In genomic region chr2:150635877-150636446, GRCm38 (mm10) we compare ENCODE assay signal across 37 mouse cellular contexts. TPM values are rescaled to one million over a fixed set of nuclear protein-coding genes. Genes with fewer than 3 reads are reported as not detected.
DNase-seq lines count a peak whose midpoint lies in the region; ATAC-seq and TF ChIP-seq lines count a peak whose summit lies in the region.
"Had no signal": no experiment of that assay in that cellular context is flagged by ENCODE, and none has a peak within 500 bp of the region (broad histone marks: within the 10 kb centered on the region; RNA-seq: fewer than 3 reads in every experiment).

No protein-coding gene starts in this region.

- H3K4me3 ChIP-seq in stomach, embryonic 15.5 days (replicated peaks) = no peak overlapping the region
- H3K4me3 ChIP-seq in stomach, postnatal 0 days (ENCODE audit: low read depth, low read length) = no peak overlapping the region
- no peak overlapping the region for H3K4me3 ChIP-seq in liver, embryonic 14.5 days (ENCODE audit: insufficient read depth in 1 of 2, low read depth in 2 of 2, low read length in 2 of 2)
- H3K4me3 ChIP-seq: embryonic facial prominence, embryonic 12.5 days; heart, embryonic 10.5 days; heart, embryonic 15.5 days; hindbrain, embryonic 13.5 days; limb, embryonic 13.5 days; midbrain, embryonic 10.5 days; midbrain, embryonic 15.5 days; neural tube, embryonic 15.5 days had no signal

- 65% methylated on average over 3 of the region's 3 CpGs for WGBS in stomach, embryonic 15.5 days
- WGBS in stomach, postnatal 0 days = 57% methylated on average over 3 of the region's 3 CpGs
- 41% methylated on average over 3 of the region's 3 CpGs for WGBS in liver, embryonic 14.5 days (ENCODE audit: insufficient replicate concordance)

- H3K4me2 ChIP-seq in stomach, embryonic 15.5 days = no peak overlapping the region
- no peak overlapping the region for H3K4me2 ChIP-seq in stomach, postnatal 0 days (replicated peaks; ENCODE audit: low read depth)
- H3K4me2 ChIP-seq in liver, embryonic 14.5 days (ENCODE audit: low read depth) = peak overlapping the region; percentile 26; the same call in 1 of the 2 replicates
- H3K4me2 ChIP-seq: embryonic facial prominence, embryonic 12.5 days; heart, embryonic 15.5 days; hindbrain, embryonic 13.5 days; limb, embryonic 13.5 days; midbrain, embryonic 15.5 days; neural tube, embryonic 15.5 days had no signal

- 0 out of 2 replicates have a peak, but pooled peaks cover 2% of the 10 kb centered on the region for H3K36me3 ChIP-seq in stomach, embryonic 15.5 days
- H3K36me3 ChIP-seq in stomach, postnatal 0 days (ENCODE audit: control insufficient read depth, insufficient read depth, low read length) = 0 out of 2 replicates have a peak, but pooled peaks cover 7% of the 10 kb centered on the region
- H3K36me3 ChIP-seq in liver, embryonic 14.5 days (replicated peaks; ENCODE audit: control insufficient read depth, insufficient read depth, low read depth) = peaks cover 38% of the 10 kb centered on the region
- H3K36me3 ChIP-seq: embryonic facial prominence, embryonic 12.5 days; heart, embryonic 10.5 days; heart, embryonic 15.5 days; limb, embryonic 13.5 days had no signal

- no peak overlapping the region for H3K9ac ChIP-seq in stomach, embryonic 15.5 days
- H3K9ac ChIP-seq in stomach, postnatal 0 days (ENCODE audit: low read length) = no peak overlapping the region
- H3K9ac ChIP-seq in liver, embryonic 14.5 days (replicated peaks) = no peak overlapping the region
- H3K9ac ChIP-seq: embryonic facial prominence, embryonic 12.5 days; forebrain, postnatal 0 days; heart, embryonic 15.5 days; hindbrain, embryonic 13.5 days; limb, embryonic 13.5 days; midbrain, embryonic 15.5 days; neural tube, embryonic 15.5 days had no signal

- H3K9me3 ChIP-seq in stomach, embryonic 15.5 days = no peaks in the 10 kb centered on the region
- H3K9me3 ChIP-seq in stomach, postnatal 0 days (ENCODE audit: control insufficient read depth, low read length) = no peaks in the 10 kb centered on the region
- H3K9me3 ChIP-seq in liver, embryonic 14.5 days (ENCODE audit: control insufficient read depth, low read length) = no peaks in the 10 kb centered on the region
- H3K9me3 ChIP-seq: embryonic facial prominence, embryonic 12.5 days; heart, embryonic 10.5 days; heart, embryonic 15.5 days; hindbrain, embryonic 13.5 days; midbrain, embryonic 10.5 days; midbrain, embryonic 15.5 days; neural tube, embryonic 15.5 days had no signal

- DNase-seq in stomach, postnatal 0 days (ENCODE audit: low spot score) = no peak
- peak in 1 of 3 experiments; percentile 14 for DNase-seq in liver, embryonic 14.5 days (ENCODE audit: low read depth in 3 of 3, low spot score in 3 of 3)
- DNase-seq in adrenal gland, adult 2 months = no peak
- DNase-seq in urinary bladder, adult 18-20 months (ENCODE audit: low spot score in 2 of 2) = no peak
- no peak for DNase-seq in adrenal gland, postnatal 14 days
- DNase-seq: adrenal gland, postnatal 25 days; cerebellum, adult 2 months; cerebellum, postnatal 36 days; embryo, embryonic 11 days; forebrain, postnatal 0 days; gastrocnemius, postnatal 10 days; heart, postnatal 36 days; kidney, postnatal 14 days; lung, adult 2 months; lung, postnatal 10 days; retina, postnatal 1 day; right cerebral cortex, postnatal 14 days; thymus, postnatal 14 days had no signal

- no peaks in the 10 kb centered on the region for H3K4me1 ChIP-seq in stomach, embryonic 15.5 days
- H3K4me1 ChIP-seq in stomach, postnatal 0 days (replicated peaks; ENCODE audit: control insufficient read depth, insufficient read depth) = no peaks in the 10 kb centered on the region
- peaks cover 12 to 31% of the 10 kb centered on the region in 2 experiments for H3K4me1 ChIP-seq in liver, embryonic 14.5 days (replicated peaks; ENCODE audit: control insufficient read depth in 2 of 2, insufficient read depth in 2 of 2, low read length in 1 of 2)
- H3K4me1 ChIP-seq: embryonic facial prominence, embryonic 12.5 days; heart, embryonic 10.5 days; heart, embryonic 15.5 days; limb, embryonic 13.5 days had no signal

- no peaks in the 10 kb centered on the region for H3K27me3 ChIP-seq in stomach, embryonic 15.5 days (replicated peaks)
- no peaks in the 10 kb centered on the region for H3K27me3 ChIP-seq in stomach, postnatal 0 days (ENCODE audit: control insufficient read depth, insufficient read depth, low read length)
- H3K27me3 ChIP-seq in liver, embryonic 14.5 days (ENCODE audit: control insufficient read depth, insufficient read depth, low read length) = no peaks in the 10 kb centered on the region
- H3K27me3 ChIP-seq: embryonic facial prominence, embryonic 12.5 days; heart, embryonic 15.5 days; hindbrain, embryonic 13.5 days; limb, embryonic 13.5 days; midbrain, embryonic 15.5 days; neural tube, embryonic 15.5 days had no signal

- no peak overlapping the region for H3K27ac ChIP-seq in stomach, embryonic 15.5 days
- H3K27ac ChIP-seq in stomach, postnatal 0 days (replicated peaks) = no peak overlapping the region
- H3K27ac ChIP-seq in liver, embryonic 14.5 days = no peak overlapping the region
- H3K27ac ChIP-seq: embryonic facial prominence, embryonic 12.5 days; heart, embryonic 10.5 days; heart, embryonic 15.5 days; limb, embryonic 13.5 days; macrophage; midbrain, embryonic 10.5 days; midbrain, embryonic 15.5 days; neural tube, embryonic 15.5 days had no signal

- ATAC-seq in stomach, embryonic 15.5 days (ENCODE audit: insufficient read depth, low FRiP score, low read depth) = peak; percentile 39; the same call in 1 of the 2 replicates
- no peak for ATAC-seq in stomach, postnatal 0 days (ENCODE audit: low FRiP score, low TSS enrichment)
- ATAC-seq in common myeloid progenitor, adult 5-6 weeks (replicated peaks; ENCODE audit: low read depth, poor library complexity, severe bottlenecking) = peak; percentile 62
- peak; percentile 79 for ATAC-seq in liver, embryonic 14.5 days (ENCODE audit: insufficient read depth)
- ATAC-seq in megakaryocyte-erythroid progenitor cell, adult 5-6 weeks (replicated peaks; ENCODE audit: low FRiP score, low TSS enrichment, poor library complexity, severe bottlenecking) = peak; percentile 81
- ATAC-seq: forebrain, postnatal 0 days; midbrain, embryonic 15.5 days had no signal

- TF ChIP-seq CTCF in stomach, postnatal 0 days (IDR thresholded peaks at IDR 0.05; ENCODE audit: low read depth) = no peak
- no peak for TF ChIP-seq CTCF in liver, embryonic 14.5 days (IDR thresholded peaks at IDR 0.05; ENCODE audit: low read depth)

- no peak for TF ChIP-seq EP300 in stomach, postnatal 0 days (optimal IDR thresholded peaks at IDR 0.05)
- TF ChIP-seq EP300 in liver, embryonic 14.5 days (IDR thresholded peaks at IDR 0.05; ENCODE audit: low read depth) = peak; percentile 45; the same call in 1 of the 2 replicates

RNA-seq across cellular contexts. Expression of gene Apmap, which starts 27.6 kb away (rescaled TPM):
- 40.1 and 40.5 TPM in 2 replicates for polyA plus RNA-seq in stomach, embryonic 15.5 days (2015; fragmentation: Nextera tagmentation; extraction: Ambion mirVana)
- 30.0 and 30.1 TPM in 2 replicates for polyA plus RNA-seq in stomach, postnatal 0 days (2015; fragmentation: Nextera tagmentation; extraction: Ambion mirVana)
- total RNA-seq in common myeloid progenitor, adult 5-6 weeks (2017) = 42.3 and 46.1 TPM in 2 replicates
- 14.3 and 18.5 TPM in 2 replicates for polyA plus RNA-seq in liver, embryonic 14.5 days (2012; rRNA removed)
- polyA plus RNA-seq in liver, embryonic 14.5 days (2014; fragmentation: Nextera tagmentation; extraction: Ambion mirVana) = 26.3 and 26.5 TPM in 2 replicates
- total RNA-seq in megakaryocyte-erythroid progenitor cell, adult 5-6 weeks (2014; fragmentation: Nextera tagmentation) = 10.7 and 20.5 TPM in 2 replicates
- total RNA-seq in megakaryocyte-erythroid progenitor cell, adult 5-6 weeks (2017) = 37.2 and 43.1 TPM in 2 replicates
- 100 to 1,000 TPM; 113 to 195 TPM for total RNA-seq in adrenal gland, adult 2 months (2021)
- 45.3 and 46.1 TPM in 2 replicates for polyA plus RNA-seq in adrenal gland, adult 2 months (2012; rRNA removed)
- 161 and 180 TPM in 2 replicates for total RNA-seq in adrenal gland, postnatal 14 days (2021)

RNA-seq across cellular contexts. Expression of gene Acss1, which starts 32.3 kb away (rescaled TPM):
- 27.8 and 30.9 TPM in 2 replicates for polyA plus RNA-seq in stomach, embryonic 15.5 days (2015; fragmentation: Nextera tagmentation; extraction: Ambion mirVana)
- 28.2 and 35.7 TPM in 2 replicates for polyA plus RNA-seq in stomach, postnatal 0 days (2015; fragmentation: Nextera tagmentation; extraction: Ambion mirVana)
- 39.6 and 40.4 TPM in 2 replicates for total RNA-seq in common myeloid progenitor, adult 5-6 weeks (2017)
- 30.4 and 34.1 TPM in 2 replicates for polyA plus RNA-seq in liver, embryonic 14.5 days (2012; rRNA removed)
- polyA plus RNA-seq in liver, embryonic 14.5 days (2014; fragmentation: Nextera tagmentation; extraction: Ambion mirVana) = 30.3 and 38.7 TPM in 2 replicates
- 90.4 and 97.4 TPM in 2 replicates for total RNA-seq in megakaryocyte-erythroid progenitor cell, adult 5-6 weeks (2014; fragmentation: Nextera tagmentation)
- 66.9 and 69.4 TPM in 2 replicates for total RNA-seq in megakaryocyte-erythroid progenitor cell, adult 5-6 weeks (2017)
- total RNA-seq in adrenal gland, adult 2 months (2021) = 10 to 100 TPM; 23.5 to 38.3 TPM
- 30.3 and 49.8 TPM in 2 replicates for polyA plus RNA-seq in adrenal gland, adult 2 months (2012; rRNA removed)
- total RNA-seq in adrenal gland, postnatal 14 days (2021) = 75.7 and 93.0 TPM in 2 replicates

RNA-seq across cellular contexts. Expression of gene Vsx1, which starts 53.2 kb away (rescaled TPM):
- not detected in 2 replicates for polyA plus RNA-seq in stomach, embryonic 15.5 days (2015; fragmentation: Nextera tagmentation; extraction: Ambion mirVana)
- polyA plus RNA-seq in stomach, postnatal 0 days (2015; fragmentation: Nextera tagmentation; extraction: Ambion mirVana) = not detected in 2 replicates
- not detected in 2 replicates for total RNA-seq in common myeloid progenitor, adult 5-6 weeks (2017)
- polyA plus RNA-seq in liver, embryonic 14.5 days (2012; rRNA removed) = not detected in 2 replicates
- polyA plus RNA-seq in liver, embryonic 14.5 days (2014; fragmentation: Nextera tagmentation; extraction: Ambion mirVana) = not detected in 2 replicates
- not detected in 2 replicates for total RNA-seq in megakaryocyte-erythroid progenitor cell, adult 5-6 weeks (2014; fragmentation: Nextera tagmentation)
- not detected in 2 replicates for total RNA-seq in megakaryocyte-erythroid progenitor cell, adult 5-6 weeks (2017)
- not detected for total RNA-seq in adrenal gland, adult 2 months (2021)
- polyA plus RNA-seq in adrenal gland, adult 2 months (2012; rRNA removed) = not detected in 2 replicates
- total RNA-seq in adrenal gland, postnatal 14 days (2021) = not detected in 2 replicates
- total RNA-seq: adrenal gland, postnatal 25 days; forebrain, postnatal 0 days; gastrocnemius, postnatal 10 days; granulocyte monocyte progenitor cell, adult 5-6 weeks; heart, postnatal 36 days; layer of hippocampus, adult 18-20 months; left cerebral cortex, adult 8-10 months had no signal
- polyA plus RNA-seq: cerebellum, adult 2 months; embryonic facial prominence, embryonic 12.5 days; heart, embryonic 10.5 days; heart, embryonic 15.5 days; intestine, postnatal 0 days; kidney, embryonic 14.5 days; lung, adult 2 months; macrophage; small intestine, adult 2 months; stomach, embryonic 14.5 days had no signal
